Mouse (Mus musculus): ENCODE measurements at regions not wholly inside any gene's neighbourhood (a gene's known extent, or its start where the extent isn't known, plus 50 kb on each side); places are given as distances from the start of the nearest gene placed in this dataset.

DNA sequence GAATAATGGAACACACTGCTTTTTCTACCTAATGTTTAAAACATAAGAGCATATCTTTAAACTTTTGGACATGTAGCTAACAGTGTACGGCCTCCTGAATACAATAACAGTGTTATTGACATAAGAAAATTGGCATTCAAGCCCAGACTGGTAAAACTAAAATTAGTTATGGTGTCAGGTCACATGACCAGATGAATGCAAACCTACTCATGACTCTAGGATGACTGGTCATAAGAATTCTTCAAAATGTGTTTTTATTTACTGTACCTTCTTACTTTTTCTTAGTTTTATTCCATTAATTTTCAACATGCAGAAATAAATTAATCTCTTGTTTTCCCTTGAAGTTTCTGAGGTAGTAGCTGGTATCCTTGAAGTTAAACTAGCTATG, 404.4 kb upstream of the Npsr1 start:
- no peak for TF ChIP-seq GATA1 (IDR thresholded peaks at IDR 0.05; ENCODE audit: borderline replicate concordance, low read length)
- TF ChIP-seq FLI1 (IDR thresholded peaks at IDR 0.05; ENCODE audit: low read length), result no peak
